Mouse (Mus musculus) CH12.LX (cell line): ENCODE results near the gene Gm38392. TPM values are rescaled to one million over a fixed set of nuclear protein-coding genes. Genes with fewer than 3 reads are reported as not detected.

ENCODE experiments used
- DNase-seq: peaks from one replicate; pipeline ENCODE4 v3.0.0-alpha.2; 2013; ENCODE audit errors: extremely low read depth
- H3K27ac ChIP-seq: 2 replicates; pipeline ENCODE4 v1.5.1; 2012; ENCODE audit warnings: low read depth, mild to moderate bottlenecking, control low read depth, moderate library complexity; ENCODE audit not compliant: insufficient read depth
- H3K27me3 ChIP-seq: replicated peaks from 2 replicates; pipeline ENCODE3; 2012; ENCODE audit warnings: inconsistent platforms
- H3K36me3 ChIP-seq, 2 experiments: replicated peaks in 1 of 2; 2 replicates each; pipeline versions ENCODE3 to v1.6.1; 2012; ENCODE audit warnings: inconsistent platforms in 1 of 2, low read length in 1 of 2, mild to moderate bottlenecking in 1 of 2, mixed read lengths in 1 of 2, moderate library complexity in 1 of 2; ENCODE audit not compliant: control insufficient read depth in 1 of 2, insufficient read depth in 1 of 2
- H3K4me1 ChIP-seq, 2 experiments: 2 replicates each; pipeline ENCODE4 v1.6.1; 2012; ENCODE audit warnings: inconsistent platforms in 1 of 2, moderate library complexity in 1 of 2; ENCODE audit not compliant: insufficient read depth in 2 of 2, control insufficient read depth in 1 of 2
- H3K4me2 ChIP-seq: 2 replicates; pipeline ENCODE4 v1.6.1; 2012; ENCODE audit warnings: low read depth, mild to moderate bottlenecking, control low read depth; ENCODE audit not compliant: poor library complexity, insufficient read depth, severe bottlenecking
- H3K4me3 ChIP-seq, 3 experiments: fragments of 150-350 bp in 1 of 3; sonication (generic) in 1 of 3; replicated peaks in 1 of 3; 2 replicates each; pipeline versions ENCODE3 to v1.5.1; 2011 to 2012; ENCODE audit warnings: low read depth in 2 of 3, low read length in 2 of 3, mild to moderate bottlenecking in 2 of 3, moderate library complexity in 2 of 3, control low read depth in 1 of 3, improper control_type of control experiment in 1 of 3, inconsistent platforms in 1 of 3, mixed read lengths in 1 of 3; ENCODE audit not compliant: poor library complexity in 1 of 3
- H3K79me2 ChIP-seq: replicated peaks from 2 replicates; pipeline ENCODE4 v1.6.1; 2012; ENCODE audit warnings: mild to moderate bottlenecking, moderate library complexity; ENCODE audit not compliant: control insufficient read depth, poor library complexity, insufficient read depth, severe bottlenecking; ENCODE audit errors: extremely low read depth
- H3K9ac ChIP-seq: 2 replicates; pipeline ENCODE4 v1.6.1; 2012; ENCODE audit warnings: low read depth, mild to moderate bottlenecking, control low read depth, moderate library complexity; ENCODE audit not compliant: insufficient read depth
- H3K9me3 ChIP-seq: replicated peaks from 2 replicates; pipeline ENCODE3; 2012; ENCODE audit warnings: low read length, inconsistent platforms, mixed read lengths
- BHLHE40 ChIP-seq: IDR thresholded peaks from 2 replicates; pipeline ENCODE4 v1.6.1; 2011; ENCODE audit warnings: mild to moderate bottlenecking, low read depth, low read length, improper control_type of control experiment
- CHD1 ChIP-seq: IDR thresholded peaks from 2 replicates; pipeline ENCODE4 v1.6.1; 2012; ENCODE audit warnings: low read depth, low read length, improper control_type of control experiment, inconsistent platforms
- CHD2 ChIP-seq: IDR thresholded peaks from 2 replicates; pipeline ENCODE4 v1.6.1; 2011; ENCODE audit warnings: low read length, improper control_type of control experiment
- CTCF ChIP-seq, 2 experiments: IDR thresholded peaks in 1 of 2; conservative IDR thresholded peaks in 1 of 2; 2 replicates each; pipeline ENCODE4 v1.5.1; 2011 to 2012; ENCODE audit warnings: low read depth in 2 of 2, low read length in 2 of 2, improper control_type of control experiment in 1 of 2, inconsistent platforms in 1 of 2, mild to moderate bottlenecking in 1 of 2, moderate library complexity in 1 of 2
- E2F4 ChIP-seq: IDR thresholded peaks from 2 replicates; pipeline ENCODE4 v1.6.1; 2011; ENCODE audit warnings: low read depth, low read length, improper control_type of control experiment; ENCODE audit not compliant: insufficient replicate concordance
- ELF1 ChIP-seq: IDR thresholded peaks from 2 replicates; pipeline ENCODE4 v1.6.1; 2014; ENCODE audit warnings: low read depth, mild to moderate bottlenecking, inconsistent platforms, low read length, improper control_type of control experiment
- EP300 ChIP-seq: IDR thresholded peaks from 2 replicates; pipeline ENCODE4 v1.6.1; 2011; ENCODE audit warnings: low read length, improper control_type of control experiment
- ETS1 ChIP-seq: conservative IDR thresholded peaks from 2 replicates; pipeline ENCODE4 v1.6.1; 2012; ENCODE audit warnings: low read depth, mild to moderate bottlenecking, inconsistent platforms, low read length, improper control_type of control experiment, moderate library complexity
- GABPA ChIP-seq: IDR thresholded peaks from 2 replicates; pipeline ENCODE4 v1.6.1; 2012; ENCODE audit warnings: low read depth, low read length, improper control_type of control experiment, inconsistent platforms; ENCODE audit not compliant: insufficient replicate concordance
- HCFC1 ChIP-seq: IDR thresholded peaks from 2 replicates; pipeline ENCODE4 v1.6.1; 2012; ENCODE audit warnings: low read depth, mild to moderate bottlenecking, inconsistent platforms, low read length, improper control_type of control experiment
- IRF4 ChIP-seq: IDR thresholded peaks from 2 replicates; pipeline ENCODE4 v1.6.1; 2014; ENCODE audit warnings: low read depth, mild to moderate bottlenecking, inconsistent platforms, low read length, improper control_type of control experiment
- JUN ChIP-seq: IDR thresholded peaks from 2 replicates; pipeline ENCODE4 v1.6.1; 2011; ENCODE audit warnings: low read depth, mild to moderate bottlenecking, low read length, improper control_type of control experiment, moderate library complexity; ENCODE audit not compliant: insufficient read depth
- JUND ChIP-seq: conservative IDR thresholded peaks from 2 replicates; pipeline ENCODE4 v1.6.1; 2011; ENCODE audit warnings: low read depth, low read length, improper control_type of control experiment
- KAT2A ChIP-seq: IDR thresholded peaks from 2 replicates; pipeline ENCODE4 v1.6.1; 2012; ENCODE audit warnings: low read length, improper control_type of control experiment, inconsistent platforms; ENCODE audit not compliant: insufficient replicate concordance
- MAFK ChIP-seq: IDR thresholded peaks from 2 replicates; pipeline ENCODE4 v1.6.1; 2011; ENCODE audit warnings: low read length, improper control_type of control experiment; ENCODE audit not compliant: insufficient replicate concordance
- MAX ChIP-seq: IDR thresholded peaks from 2 replicates; pipeline ENCODE4 v1.6.1; 2011; ENCODE audit warnings: low read length, improper control_type of control experiment
- MAZ ChIP-seq: IDR thresholded peaks from 2 replicates; pipeline ENCODE4 v1.6.1; 2012; ENCODE audit warnings: low read depth, mild to moderate bottlenecking, inconsistent platforms, low read length, improper control_type of control experiment, moderate library complexity
- MEF2A ChIP-seq: IDR thresholded peaks from 2 replicates; pipeline ENCODE4 v1.6.1; 2014; ENCODE audit warnings: low read depth, mild to moderate bottlenecking, inconsistent platforms, low read length, improper control_type of control experiment, borderline replicate concordance
- MXI1 ChIP-seq: IDR thresholded peaks from 2 replicates; pipeline ENCODE4 v1.6.1; 2011; ENCODE audit warnings: mild to moderate bottlenecking, low read depth, low read length, improper control_type of control experiment
- MYC ChIP-seq: IDR thresholded peaks from 2 replicates; pipeline ENCODE4 v1.6.1; 2011; ENCODE audit warnings: low read depth, mild to moderate bottlenecking, improper control_type of control experiment, low read length
- NELFE ChIP-seq: IDR thresholded peaks from 2 replicates; pipeline ENCODE4 v1.6.1; 2011; ENCODE audit warnings: low read depth, low read length, improper control_type of control experiment
- NRF1 ChIP-seq: IDR thresholded peaks from 2 replicates; pipeline ENCODE4 v1.6.1; 2014; ENCODE audit warnings: low read depth, mild to moderate bottlenecking, inconsistent platforms, low read length, improper control_type of control experiment, moderate library complexity
- PAX5 ChIP-seq: IDR thresholded peaks from 2 replicates; pipeline ENCODE4 v1.6.1; 2012; ENCODE audit warnings: low read length, inconsistent platforms, mixed read lengths
- POLR2A ChIP-seq: IDR thresholded peaks from 2 replicates; pipeline ENCODE4 v1.6.1; 2011; ENCODE audit warnings: low read depth, mild to moderate bottlenecking, improper control_type of control experiment, low read length
- POLR2AphosphoS2 ChIP-seq: IDR thresholded peaks from 2 replicates; pipeline ENCODE4 v1.6.1; 2011; ENCODE audit warnings: low read depth, low read length, improper control_type of control experiment
- RAD21 ChIP-seq: IDR thresholded peaks from 2 replicates; pipeline ENCODE4 v1.6.1; 2011; ENCODE audit warnings: low read depth, mild to moderate bottlenecking, low read length, improper control_type of control experiment, moderate library complexity
- RCOR1 ChIP-seq: conservative IDR thresholded peaks from 2 replicates; pipeline ENCODE4 v1.6.1; 2012; ENCODE audit warnings: low read depth, mild to moderate bottlenecking, inconsistent platforms, low read length, improper control_type of control experiment
- SIN3A ChIP-seq: IDR thresholded peaks from 2 replicates; pipeline ENCODE4 v1.6.1; 2012; ENCODE audit warnings: low read length, improper control_type of control experiment, inconsistent platforms
- SMC3 ChIP-seq: IDR thresholded peaks from 2 replicates; pipeline ENCODE4 v1.6.1; 2011; ENCODE audit warnings: low read depth, low read length, improper control_type of control experiment
- TBP ChIP-seq: conservative IDR thresholded peaks from 2 replicates; pipeline ENCODE4 v1.6.1; 2011; ENCODE audit warnings: low read depth, low read length, improper control_type of control experiment
- TCF12 ChIP-seq: IDR thresholded peaks from 2 replicates; pipeline ENCODE4 v1.6.1; 2014; ENCODE audit warnings: low read depth, mild to moderate bottlenecking, inconsistent platforms, low read length, improper control_type of control experiment
- UBTF ChIP-seq: IDR thresholded peaks from 2 replicates; pipeline ENCODE4 v1.6.1; 2012; ENCODE audit warnings: low read depth, mild to moderate bottlenecking, inconsistent platforms, low read length, improper control_type of control experiment, moderate library complexity
- USF1 ChIP-seq: IDR thresholded peaks from 2 replicates; pipeline ENCODE4 v1.6.1; 2014; ENCODE audit warnings: low read depth, mild to moderate bottlenecking, inconsistent platforms, low read length, improper control_type of control experiment
- USF2 ChIP-seq: conservative IDR thresholded peaks from 2 replicates; pipeline ENCODE4 v1.6.1; 2011; ENCODE audit warnings: low read depth, low read length, improper control_type of control experiment
- ZC3H11A ChIP-seq: IDR thresholded peaks from 2 replicates; pipeline ENCODE4 v1.6.1; 2012; ENCODE audit warnings: low read depth, mild to moderate bottlenecking, inconsistent platforms, low read length, improper control_type of control experiment
- ZKSCAN1 ChIP-seq: IDR thresholded peaks from 2 replicates; pipeline ENCODE4 v1.6.1; 2012; ENCODE audit warnings: low read depth, inconsistent platforms, low read length, improper control_type of control experiment, borderline replicate concordance
- ZMIZ1 ChIP-seq: IDR thresholded peaks from 2 replicates; pipeline ENCODE4 v1.6.1; 2012; ENCODE audit warnings: low read depth, mild to moderate bottlenecking, inconsistent platforms, low read length, improper control_type of control experiment
- ZNF384 ChIP-seq: IDR thresholded peaks from 2 replicates; pipeline ENCODE4 v1.6.1; 2012; ENCODE audit warnings: low read depth, low read length, improper control_type of control experiment, inconsistent platforms
- dilution Hi-C: fragments of 300-500 bp; cut with MboI; formaldehyde crosslinking; loops from 2 replicates; pipeline ENCODE4 v1.14.3; 2020; ENCODE audit warnings: low sequenced_read_pairs; ENCODE audit not compliant: extremely low pct_unique_long_range_greater_than_20kb, extremely low pct_ligation_motif_present
- in situ Hi-C: fragments of 300-500 bp; cut with MboI; formaldehyde crosslinking; loops from 3 replicates; pipeline ENCODE4 v1.14.3; 2019; ENCODE audit warnings: low sequenced_read_pairs, low pct_ligation_motif_present, low pct_unique_long_range_greater_than_20kb, mixed read lengths
- polyA plus RNA-seq: library from polyadenylated mRNA; unstranded; fragments of >175 nt; gene quantifications from 2 replicates; pipeline ENCODE4 v1.2.1, GENCODE M21; 2012; ENCODE audit warnings: low read depth; ENCODE audit not compliant: insufficient read length
- total RNA-seq, 2 experiments: library from RNA; depleted of rRNA; stranded (reverse); fragments of 300-350 nt in 1 of 2; fragments of >200 nt in 1 of 2; gene quantifications; 2 replicates each; pipeline ENCODE4 v1.2.3; 2012 to 2014

Gm38392 gene
- total and polyA plus RNA-seq, 3 experiments = not detected

GRCm38 (mm10) chr3:88296561-88297318 lies 9.7 kb upstream of the Gm38392 start, which contains the start of the genes Tsacc and Cct3:
Gene Tsacc, minus strand, starts transcription at chr3:88296999.
Gene Cct3, plus strand, starts transcription at chr3:88297116.
- TF ChIP-seq POLR2A (peak; percentile 94), RAD21 (no peak), MAX (peak; percentile 47; the same call in 1 of the 2 replicates), PAX5 (no peak), KAT2A (peak; percentile 72; the same call in 1 of the 2 replicates), USF2 (no peak), ZKSCAN1 (no peak), NRF1 (peak; percentile 98), GABPA (no peak; the same call in 1 of the 2 replicates), ZMIZ1 (no peak; the same call in 1 of the 2 replicates), MAFK (no peak), MXI1 (no peak), USF1 (no peak), ELF1 (no peak; the same call in 1 of the 2 replicates), SIN3A (peak; percentile 79; the same call in 1 of the 2 replicates), UBTF (no peak), RCOR1 (no peak), TBP (peak; percentile 95), EP300 (no peak), ETS1 (no peak), ZC3H11A (no peak), BHLHE40 (peak; percentile 57; the same call in 1 of the 2 replicates), JUN (no peak), MEF2A (no peak), POLR2AphosphoS2 (peak; percentile 70; the same call in 1 of the 2 replicates), ZNF384 (no peak), E2F4 (no peak), MAZ (peak; percentile 46; the same call in 1 of the 2 replicates), TCF12 (peak; percentile 76), IRF4 (peak; percentile 26; the same call in 1 of the 2 replicates), SMC3 (no peak), MYC (peak; percentile 78), NELFE (peak; percentile 71; the same call in 1 of the 2 replicates), HCFC1 (peak; percentile 85), JUND (no peak), CHD1 (no peak), CHD2 (peak; percentile 95), CTCF (conservative IDR thresholded peaks at IDR 0.05 in 1 of 2, IDR thresholded peaks at IDR 0.05 in 1 of 2; ENCODE audit: low read depth in 2 of 2, low read length in 2 of 2) (0 out of 4 replicates have a peak, but pooled peaks of 1 of the 2 experiments have one; percentile 9)
- Histone ChIP-seq H3K4me3 (peak within 1 kb of the TSS; percentile 82 to 98 (median 95)), H3K27ac (peak within 1 kb of the TSS; percentile 90), H3K9me3 (no peaks in the 10 kb centered on the region), H3K36me3 (peaks cover 25 to 42% of the 10 kb centered on the region in 2 experiments), H3K79me2 (peaks cover 43% of the 10 kb centered on the region), H3K9ac (peak within 1 kb of the TSS; percentile 86), H3K4me1 (peaks cover 0 to 28% of the 10 kb centered on the region in 2 experiments; a peak in 3 of 4 replicates), H3K27me3 (no peaks in the 10 kb centered on the region), H3K4me2 (peak within 1 kb of the TSS; percentile 100)
- dilution Hi-C loops (no loop called here), in situ Hi-C loops (loop anchor here (5.0 kb wide), 1 partner anchor 36 kb away; no protein-coding TSS in a partner anchor)
- peak; percentile 99 for DNase-seq
